Comparison of ENCODE assay signal across 8 mouse cellular contexts in the genomic region with DNA sequence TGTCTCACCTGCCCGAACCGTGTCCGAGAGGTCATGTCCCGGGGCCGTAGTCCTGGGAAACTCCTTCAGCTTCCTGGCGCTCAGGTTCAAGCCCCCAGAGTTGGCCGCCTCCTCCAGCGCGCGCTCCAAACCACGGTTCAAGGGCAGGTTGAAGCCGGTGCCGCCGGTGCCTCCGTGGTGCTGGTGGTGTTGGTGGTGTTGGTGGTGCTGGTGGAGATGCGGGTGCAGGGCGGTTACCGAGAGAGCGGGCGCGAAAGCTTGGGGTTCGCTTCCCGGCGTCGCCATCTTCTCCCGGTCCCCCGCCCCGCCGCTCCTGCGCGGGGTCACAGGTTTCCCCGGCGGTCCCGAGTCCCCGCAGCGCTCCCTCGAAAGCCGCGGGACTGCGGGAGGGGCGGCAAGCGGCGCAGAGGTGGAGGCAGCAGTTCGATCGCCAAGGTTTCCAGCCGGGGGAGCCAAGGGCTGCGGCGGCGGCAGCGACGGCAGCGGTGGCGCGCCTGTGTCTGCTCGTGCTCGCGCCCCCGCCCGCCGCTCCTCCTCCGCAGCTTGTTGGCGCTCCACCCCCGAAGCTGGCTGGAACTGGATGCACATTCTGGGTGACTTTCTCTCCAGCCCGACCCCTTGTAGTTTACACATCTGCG. TPM values are rescaled to one million over a fixed set of nuclear protein-coding genes. Genes with fewer than 3 reads are reported as not detected.
DNase-seq lines count a peak whose midpoint lies in the region; ATAC-seq and TF ChIP-seq lines count a peak whose summit lies in the region.

Gene Lrch1 (minus strand): TSS at position 501 of the 638 bp plus-strand sequence.

- ATAC-seq in hematopoietic stem cell, adult 5-6 weeks (replicated peaks in 1 of 2; ENCODE audit: insufficient read depth in 1 of 2, low FRiP score in 2 of 2, low TSS enrichment in 1 of 2, low read depth in 1 of 2, poor library complexity in 2 of 2, severe bottlenecking in 2 of 2) = peak; percentile 55 to 65

- peaks cover 2% of the 10 kb centered on the region for H3K4me1 ChIP-seq in cerebellum, adult 2 months (ENCODE audit: control insufficient read depth, insufficient read depth, low read length)

- H3K27ac ChIP-seq in cerebellum, adult 2 months (ENCODE audit: insufficient read depth, low read length) = peak within 1 kb of the TSS; percentile 89

- peak; percentile 56; the same call in 1 of the 2 replicates for TF ChIP-seq POLR2A in cerebellum, adult 2 months (IDR thresholded peaks at IDR 0.05; ENCODE audit: borderline replicate concordance, insufficient read depth, low read length)

- peak; percentile 7 for DNase-seq in MN1 (ENCODE audit: low spot score)
- peak; percentile 83 to 84 for DNase-seq in cerebellum, adult 2 months
- DNase-seq in forelimb bud, embryonic 11.5 days (ENCODE audit: low read depth, low spot score) = peak; percentile 72
- peak; percentile 75 to 80 for DNase-seq in layer of hippocampus, postnatal 14 days (ENCODE audit: low spot score in 2 of 2)
- peak; percentile 93 for DNase-seq in lung, postnatal 10 days
- DNase-seq in ovary, postnatal 14 days (ENCODE audit: low spot score) = peak; percentile 72
- peak; percentile 92 for DNase-seq in thymus, postnatal 14 days

- TF ChIP-seq CTCF in cerebellum, adult 2 months (IDR thresholded peaks at IDR 0.05; ENCODE audit: borderline replicate concordance, insufficient read depth, low read depth, low read length) = no peak

- WGBS in cerebellum, adult 2 months = under 1% methylated on average over 65 of the region's 65 CpGs

- H3K27me3 ChIP-seq in cerebellum, adult 2 months (ENCODE audit: control insufficient read depth, insufficient read depth, low read length) = no peaks in the 10 kb centered on the region

- H3K4me3 ChIP-seq in cerebellum, adult 2 months (replicated peaks; ENCODE audit: insufficient read depth, low read depth, low read length) = peak within 1 kb of the TSS; percentile 96

RNA-seq across cellular contexts. Expression of gene Lrch1, which starts in this region (rescaled TPM):
- polyA plus RNA-seq in cerebellum, adult 2 months (2012; rRNA removed) = 24.4 and 26.4 TPM in 2 replicates
- 21.4 and 23.4 TPM in 2 replicates for total RNA-seq in hematopoietic stem cell, adult 5-6 weeks (2017)
- total RNA-seq in layer of hippocampus, postnatal 14 days (2021) = 10 to 100 TPM; 21.9 to 24.1 TPM

Comparison
In these comparisons a context has a peak if more than half of its experiments do, and no peak if none do; other contexts are left out.
1. Peak in every context shown above with its lines: DNase-seq, ATAC-seq, H3K4me3 ChIP-seq and H3K27ac ChIP-seq.
2. DNase-seq: peak in every context shown above with its lines; median percentile 93 in lung, postnatal 10 days; 92 in thymus, postnatal 14 days; 84 in cerebellum, adult 2 months; 78 in layer of hippocampus, postnatal 14 days; 72 in forelimb bud, embryonic 11.5 days; 72 in ovary, postnatal 14 days; 7 in MN1.